Comparison of ENCODE assay signal across 21 mouse cellular contexts in the genomic region with DNA sequence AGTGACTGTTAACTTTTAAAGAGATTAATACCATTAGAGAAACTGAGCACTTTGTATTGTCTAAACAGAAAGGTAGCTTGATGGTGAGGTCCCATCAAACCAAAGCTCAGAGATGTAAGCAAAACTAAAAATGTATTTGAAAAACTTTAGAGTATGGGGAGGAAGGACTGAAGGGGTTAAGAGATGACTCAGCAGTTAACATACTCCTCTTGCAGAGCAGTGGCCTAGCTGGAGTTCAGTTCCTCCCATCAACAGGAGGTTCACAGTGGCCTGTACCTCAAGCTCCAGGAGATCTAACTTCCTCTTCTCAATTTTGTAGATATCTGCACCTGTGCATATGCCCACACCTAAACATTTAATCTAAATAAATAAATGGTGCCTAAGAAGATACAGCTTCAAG. TPM values are rescaled to one million over a fixed set of nuclear protein-coding genes. Genes with fewer than 3 reads are reported as not detected.
A peak's percentile ranks its signal among the peaks of the same experiment; 100 is the strongest.
DNase-seq lines count a peak whose midpoint lies in the region; ATAC-seq lines count a peak whose summit lies in the region.
"Had no signal": no experiment of that assay in that cellular context is flagged by ENCODE, and none has a peak within 500 bp of the region (broad histone marks: within the 10 kb centered on the region; RNA-seq: fewer than 3 reads in every experiment).

No protein-coding gene starts in this region.

- no peaks in the 10 kb centered on the region; the same call in 1 of the 2 replicates for H3K36me3 ChIP-seq in forebrain, embryonic 11.5 days (ENCODE audit: control insufficient read depth, insufficient read depth, low read length)

- H3K4me2 ChIP-seq in forebrain, embryonic 11.5 days (ENCODE audit: low read depth, low read length, severe bottlenecking): no peak overlapping the region
- H3K4me2 ChIP-seq: embryonic facial prominence, embryonic 13.5 days; hindbrain, embryonic 13.5 days; kidney, embryonic 15.5 days; limb, embryonic 15.5 days; lung, embryonic 14.5 days; midbrain, embryonic 12.5 days; neural tube, embryonic 12.5 days had no signal

- intact Hi-C loops in left cerebral cortex, postnatal 14 days (cut with DNase I): no loop called here

- ATAC-seq in common myeloid progenitor, adult 5-6 weeks (replicated peaks; ENCODE audit: low read depth, poor library complexity, severe bottlenecking): peak; percentile 93
- peak; percentile 88 for ATAC-seq in megakaryocyte, adult 5-6 weeks (ENCODE audit: poor library complexity, severe bottlenecking)
- ATAC-seq in forebrain, embryonic 11.5 days (replicated peaks; ENCODE audit: low FRiP score): no peak
- ATAC-seq: CD4-positive, CD25-positive, alpha-beta regulatory T cell, adult 4 months had no signal

- no peak overlapping the region for H3K27ac ChIP-seq in forebrain, embryonic 11.5 days (ENCODE audit: low read depth, low read length)
- H3K27ac ChIP-seq: embryonic facial prominence, embryonic 13.5 days; heart, embryonic 10.5 days; hindbrain, embryonic 13.5 days; kidney, embryonic 15.5 days; limb, embryonic 15.5 days; midbrain, embryonic 12.5 days; neural tube, embryonic 12.5 days had no signal

- H3K4me3 ChIP-seq in forebrain, embryonic 11.5 days (ENCODE audit: low read depth, low read length): no peak overlapping the region
- H3K4me3 ChIP-seq: embryonic facial prominence, embryonic 13.5 days; heart, embryonic 10.5 days; hindbrain, embryonic 13.5 days; kidney, embryonic 15.5 days; limb, embryonic 15.5 days; midbrain, embryonic 12.5 days; neural tube, embryonic 12.5 days had no signal

- H3K4me1 ChIP-seq in forebrain, embryonic 11.5 days (replicated peaks; ENCODE audit: control insufficient read depth, insufficient read depth, low read length): no peaks in the 10 kb centered on the region
- H3K4me1 ChIP-seq: embryonic facial prominence, embryonic 13.5 days; heart, embryonic 10.5 days; hindbrain, embryonic 13.5 days; kidney, embryonic 15.5 days; limb, embryonic 15.5 days; midbrain, embryonic 12.5 days; neural tube, embryonic 12.5 days had no signal

- peak; percentile 25 for DNase-seq in 3T3-L1 (ENCODE audit: low read depth, low spot score)
- DNase-seq in B cell, adult 2 months: peak; percentile 11 to 34
- no peak for DNase-seq in left cerebral cortex, postnatal 14 days (ENCODE audit: low spot score in 2 of 2)
- no peak for DNase-seq in left cerebral cortex, adult 11 months (ENCODE audit: low spot score)
- no peak for DNase-seq in forebrain, embryonic 11.5 days (ENCODE audit: low spot score)
- DNase-seq: adrenal gland, adult 2 months; cerebellum, adult 9-11 months; kidney, postnatal 4 days; layer of hippocampus, adult 9-11 months; lung, embryonic 14.5 days; lung, postnatal 36 days had no signal

- no peaks in the 10 kb centered on the region for H3K9me3 ChIP-seq in forebrain, embryonic 11.5 days (ENCODE audit: control insufficient read depth, low read length)
- H3K9me3 ChIP-seq: embryonic facial prominence, embryonic 13.5 days; heart, embryonic 10.5 days; hindbrain, embryonic 13.5 days; kidney, embryonic 15.5 days; limb, embryonic 15.5 days; midbrain, embryonic 12.5 days; neural tube, embryonic 12.5 days had no signal

- no peaks in the 10 kb centered on the region for H3K27me3 ChIP-seq in forebrain, embryonic 11.5 days (ENCODE audit: control insufficient read depth, insufficient read depth, low read length)
- H3K27me3 ChIP-seq: embryonic facial prominence, embryonic 13.5 days; hindbrain, embryonic 13.5 days; kidney, embryonic 15.5 days; limb, embryonic 15.5 days; midbrain, embryonic 12.5 days; neural tube, embryonic 12.5 days had no signal

- H3K9ac ChIP-seq in forebrain, embryonic 11.5 days (ENCODE audit: low read length): no peak overlapping the region
- H3K9ac ChIP-seq: embryonic facial prominence, embryonic 13.5 days; hindbrain, embryonic 13.5 days; kidney, embryonic 15.5 days; limb, embryonic 15.5 days; lung, embryonic 14.5 days; midbrain, embryonic 12.5 days; neural tube, embryonic 12.5 days had no signal

RNA-seq across cellular contexts. Expression of a gene that starts 11.6 kb away (rescaled TPM):
- total RNA-seq in common myeloid progenitor, adult 5-6 weeks (2017): 35.1 and 46.2 TPM in 2 replicates
- 52.7 and 55.2 TPM in 2 replicates for total RNA-seq in megakaryocyte, adult 5-6 weeks (2015)
- 10.8 and 13.1 TPM in 2 replicates for total RNA-seq in megakaryocyte, adult 5-6 weeks (2017)
- total RNA-seq in left cerebral cortex, postnatal 14 days (2021): 10 to 100 TPM; 28.6 to 29.5 TPM
- polyA plus RNA-seq in forebrain, embryonic 11.5 days (2014; fragmentation: Nextera tagmentation; extraction: Ambion mirVana): 27.0 and 28.0 TPM in 2 replicates

RNA-seq across cellular contexts. Expression of a gene that starts 51.6 kb away (rescaled TPM):
- 39.8 and 53.3 TPM in 2 replicates for total RNA-seq in common myeloid progenitor, adult 5-6 weeks (2017)
- 1.5 and 4.0 TPM in 2 replicates for total RNA-seq in megakaryocyte, adult 5-6 weeks (2015)
- 5.4 and 5.9 TPM in 2 replicates for total RNA-seq in megakaryocyte, adult 5-6 weeks (2017)
- total RNA-seq in left cerebral cortex, postnatal 14 days (2021): 10 to 100 TPM in 1 of 2 experiments, 1 to 10 TPM in 1; 9.8 to 10.5 TPM
- 75.1 and 77.6 TPM in 2 replicates for polyA plus RNA-seq in forebrain, embryonic 11.5 days (2014; fragmentation: Nextera tagmentation; extraction: Ambion mirVana)

Comparison
In these comparisons a context has a peak if more than half of its experiments do, and no peak if none do; other contexts are left out.
1. DNase-seq: peak in 3T3-L1 (single experiment) and B cell, adult 2 months (2 of 2); none in left cerebral cortex, postnatal 14 days (0 of 2), left cerebral cortex, adult 11 months (single experiment) and forebrain, embryonic 11.5 days (single experiment).